Mouse (Mus musculus): ENCODE measurements around the gene Ncstn.
A peak's percentile ranks its signal among the peaks of the same experiment; 100 is the strongest.

Ncstn gene

GRCm38 (mm10) chr1:172027010-172027808 lies 55.4 kb downstream of the Ncstn start:
- peak; percentile 66 for DNase-seq (ENCODE audit: low spot score)

DNA sequence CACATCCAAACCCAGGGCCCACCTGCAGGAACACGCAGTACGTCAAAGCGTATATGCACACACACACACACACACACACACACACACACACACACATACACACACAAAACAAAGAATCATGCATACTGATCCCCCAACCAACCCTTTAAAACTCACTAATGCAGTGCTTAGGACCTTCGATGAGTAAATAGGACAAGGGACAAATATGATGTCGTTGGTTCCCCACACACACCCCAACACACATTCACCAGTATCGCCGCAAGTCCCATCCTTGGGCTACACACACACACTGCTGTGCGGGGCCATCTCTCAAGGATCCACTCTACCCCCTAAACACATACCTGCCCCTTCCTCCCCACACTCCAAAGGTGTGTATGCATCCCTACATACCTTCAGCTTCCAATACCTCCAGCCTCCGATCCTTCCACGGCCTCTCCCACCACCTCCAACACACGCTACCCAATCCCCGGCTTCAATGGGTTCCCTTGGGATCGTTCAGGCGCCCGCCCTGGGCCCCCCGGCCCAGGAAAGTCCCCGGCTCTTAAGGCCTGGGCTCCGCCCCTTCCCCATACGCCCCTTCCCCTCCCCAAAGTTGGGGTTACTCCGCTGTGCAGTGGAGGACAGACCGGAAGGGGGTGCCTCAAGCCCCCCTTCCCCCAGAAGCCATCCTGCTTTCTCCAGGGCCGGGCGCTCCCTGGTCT lies 56.2 kb downstream of the Ncstn start:
- no peak for DNase-seq (ENCODE audit: low spot score)

DNA sequence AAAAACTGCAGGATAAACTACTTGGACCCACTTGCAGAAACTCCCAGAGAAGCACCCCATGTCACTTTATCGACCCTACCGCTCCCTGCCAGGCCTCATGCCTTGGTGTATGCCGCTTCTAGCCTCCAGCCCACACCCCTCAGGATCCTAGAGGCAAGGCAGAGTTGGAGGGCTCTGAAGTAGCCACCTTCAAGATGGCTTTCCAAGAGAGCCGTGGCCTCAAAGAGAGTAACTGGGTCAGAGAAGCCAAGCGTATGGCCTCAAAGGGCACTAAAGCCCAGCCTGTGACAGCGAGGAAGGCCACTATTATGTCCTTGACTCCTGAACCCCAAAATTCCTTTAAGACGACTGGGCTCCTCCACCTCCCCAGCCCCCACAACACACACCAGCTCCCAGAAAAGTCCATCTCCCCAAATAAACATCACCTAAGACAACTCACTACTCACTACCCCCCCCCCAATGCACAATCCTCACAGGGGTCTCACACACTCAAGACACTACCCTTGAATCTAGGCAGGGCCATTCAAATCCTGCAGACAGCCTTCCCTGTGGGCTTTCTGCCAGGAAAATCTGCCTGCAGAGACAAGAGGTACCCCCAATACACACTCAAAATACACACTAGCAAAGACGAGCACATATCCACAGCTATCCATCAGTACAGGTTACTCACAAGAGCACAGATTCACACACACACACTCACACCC lies 57.2 kb downstream of the Ncstn start:
- no peak for DNase-seq (ENCODE audit: low spot score)

- DNase-seq (ENCODE audit: low spot score): no peak
Measured at GRCm38 (mm10) chr1:172024140-172024895, 58.3 kb downstream of the Ncstn start.

- DNase-seq (ENCODE audit: low spot score): no peak
Measured at GRCm38 (mm10) chr1:172019863-172020521, 62.6 kb downstream of the Ncstn start.

- no peak for DNase-seq (ENCODE audit: low spot score)
Measured at GRCm38 (mm10) chr1:172019339-172019738, 63.3 kb downstream of the Ncstn start.

DNA sequence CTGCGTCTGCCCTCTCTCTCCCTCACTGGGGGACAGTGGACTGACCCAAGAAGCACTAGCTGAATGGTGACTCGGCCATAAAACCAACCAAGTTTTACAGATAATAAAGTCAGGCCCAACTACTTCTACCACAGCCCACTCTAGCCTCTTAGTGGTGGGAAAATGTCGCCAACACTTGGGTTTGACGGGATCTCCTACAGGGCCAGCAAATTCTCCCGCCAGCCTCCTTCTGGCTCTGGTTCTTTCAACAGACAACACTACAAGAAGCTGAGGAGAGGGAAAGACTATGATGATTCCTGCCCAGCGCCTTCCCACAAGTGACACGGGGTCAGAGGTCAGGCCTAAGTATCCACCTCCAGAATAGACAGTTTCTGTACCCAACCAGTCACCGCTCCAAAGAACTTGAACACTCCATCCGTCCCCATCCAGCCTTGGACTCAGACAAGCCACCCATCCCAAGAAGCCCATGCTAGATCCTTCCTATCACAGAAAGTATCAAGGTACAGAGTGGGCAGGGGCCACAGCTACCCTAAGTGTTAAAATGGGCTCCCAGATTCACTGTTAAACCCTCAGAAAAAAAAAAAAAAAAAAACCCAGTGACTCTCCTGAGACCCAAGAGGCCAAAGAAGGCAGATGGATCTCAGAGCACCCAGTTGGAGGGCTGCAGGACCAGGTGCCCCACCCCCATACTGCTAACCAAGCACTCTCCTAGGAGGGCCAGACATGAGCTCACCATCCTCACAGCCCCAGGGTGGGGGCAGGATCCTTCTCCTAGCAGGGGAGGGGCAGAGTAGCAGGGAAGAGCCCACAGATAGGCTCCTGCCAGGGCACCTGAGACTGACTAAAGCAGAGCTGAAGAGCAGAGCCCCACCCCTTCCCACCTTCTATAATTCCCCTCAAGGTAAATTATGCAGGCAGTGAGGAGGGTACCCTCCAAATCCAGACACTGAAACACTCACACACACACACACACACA lies 64.0 kb downstream of the Ncstn start:
- DNase-seq (ENCODE audit: low spot score): no peak

GRCm38 (mm10) chr1:172017517-172018070 lies 65.0 kb downstream of the Ncstn start:
- no peak for DNase-seq (ENCODE audit: low spot score)

GRCm38 (mm10) chr1:172016660-172017516 lies 65.7 kb downstream of the Ncstn start:
- no peak for DNase-seq (ENCODE audit: low spot score)

DNA sequence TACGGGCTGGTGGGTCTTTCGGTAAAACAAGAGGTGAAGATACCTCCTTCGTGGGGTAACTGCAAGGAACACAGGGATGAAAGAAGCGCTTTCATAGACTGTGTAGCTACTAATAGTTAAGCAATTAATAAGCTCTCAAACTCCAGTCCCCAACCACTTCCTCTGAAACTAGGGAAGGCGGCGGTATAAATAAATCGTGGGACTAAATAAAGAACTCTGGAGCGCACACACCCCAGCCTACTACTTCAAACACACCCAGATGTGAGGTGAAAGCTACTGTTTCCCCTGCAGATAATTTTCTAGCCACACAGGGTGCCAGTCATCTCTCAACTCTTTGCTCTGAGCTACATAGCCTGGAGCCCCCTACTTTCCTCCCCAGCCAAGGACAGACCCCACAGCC lies 66.6 kb downstream of the Ncstn start:
- DNase-seq (ENCODE audit: low spot score): no peak

Data from left cerebral cortex, adult 11 months (tissue).